In genomic region chr7:6958574-6958973, GRCm38 (mm10) we compare ENCODE assay signal across 24 mouse cellular contexts. TPM values are rescaled to one million over a fixed set of nuclear protein-coding genes. Genes with fewer than 3 reads are reported as not detected.
DNase-seq lines count a peak whose midpoint lies in the region; ATAC-seq and TF ChIP-seq lines count a peak whose summit lies in the region.
"Had no signal": no experiment of that assay in that cellular context is flagged by ENCODE, and none has a peak within 500 bp of the region (broad histone marks: within the 10 kb centered on the region; RNA-seq: fewer than 3 reads in every experiment).

No protein-coding gene starts in this region.

- no peak overlapping the region for H3K9ac ChIP-seq in intestine, postnatal 0 days (ENCODE audit: low read depth, low read length)
- H3K9ac ChIP-seq in intestine, embryonic 15.5 days: no peak overlapping the region
- H3K9ac ChIP-seq in ES-Bruce4 (ENCODE audit: low read depth, poor library complexity, severe bottlenecking): no peak overlapping the region
- no peak overlapping the region for H3K9ac ChIP-seq in ES-E14 (ENCODE audit: insufficient read depth, low read depth, low read length, poor library complexity, severe bottlenecking)
- no peak overlapping the region for H3K9ac ChIP-seq in stomach, postnatal 0 days (ENCODE audit: low read length)
- H3K9ac ChIP-seq in neural tube, embryonic 15.5 days (replicated peaks): no peak overlapping the region
- H3K9ac ChIP-seq: embryonic facial prominence, embryonic 15.5 days; forebrain, embryonic 15.5 days; heart, embryonic 12.5 days; hindbrain, embryonic 13.5 days had no signal

- no peaks in the 10 kb centered on the region for H3K27me3 ChIP-seq in intestine, postnatal 0 days (replicated peaks; ENCODE audit: control insufficient read depth, insufficient read depth, low read length)
- no peaks in the 10 kb centered on the region for H3K27me3 ChIP-seq in intestine, embryonic 15.5 days (replicated peaks)
- H3K27me3 ChIP-seq in ES-Bruce4 (ENCODE audit: control insufficient read depth, insufficient read depth, low read length, poor library complexity, severe bottlenecking): no peaks in the 10 kb centered on the region
- H3K27me3 ChIP-seq in stomach, postnatal 0 days (ENCODE audit: control insufficient read depth, insufficient read depth, low read length): no peaks in the 10 kb centered on the region
- H3K27me3 ChIP-seq in neural tube, embryonic 15.5 days (replicated peaks): no peaks in the 10 kb centered on the region
- H3K27me3 ChIP-seq: embryonic facial prominence, embryonic 15.5 days; forebrain, embryonic 15.5 days; heart, embryonic 12.5 days; hindbrain, embryonic 13.5 days had no signal

- H3K36me3 ChIP-seq in intestine, postnatal 0 days (ENCODE audit: control insufficient read depth, insufficient read depth): no peaks in the 10 kb centered on the region
- no peaks in the 10 kb centered on the region for H3K36me3 ChIP-seq in intestine, embryonic 15.5 days
- no peaks in the 10 kb centered on the region for H3K36me3 ChIP-seq in ES-Bruce4 (ENCODE audit: control insufficient read depth, insufficient read depth, low read length, poor library complexity, severe bottlenecking)
- H3K36me3 ChIP-seq in ES-E14 (ENCODE audit: control insufficient read depth, insufficient read depth, low read length, poor library complexity, severe bottlenecking): no peaks in the 10 kb centered on the region
- H3K36me3 ChIP-seq in stomach, postnatal 0 days (ENCODE audit: control insufficient read depth, insufficient read depth, low read length): no peaks in the 10 kb centered on the region
- peaks cover 13% of the 10 kb centered on the region; the same call in 1 of the 2 replicates for H3K36me3 ChIP-seq in neural tube, embryonic 15.5 days
- H3K36me3 ChIP-seq: embryonic facial prominence, embryonic 15.5 days; forebrain, embryonic 10.5 days; heart, embryonic 12.5 days had no signal

- no peak for ATAC-seq in intestine, postnatal 0 days
- ATAC-seq in intestine, embryonic 15.5 days: no peak
- no peak for ATAC-seq in stomach, postnatal 0 days (ENCODE audit: low FRiP score, low TSS enrichment)
- ATAC-seq in neural tube, embryonic 15.5 days (ENCODE audit: low FRiP score): no peak
- ATAC-seq: forebrain, embryonic 15.5 days; intestine, embryonic 16.5 days had no signal

- H3K9me3 ChIP-seq in intestine, postnatal 0 days (ENCODE audit: control insufficient read depth): no peaks in the 10 kb centered on the region
- H3K9me3 ChIP-seq in intestine, embryonic 15.5 days: no peaks in the 10 kb centered on the region
- no peaks in the 10 kb centered on the region for H3K9me3 ChIP-seq in ES-Bruce4 (replicated peaks; ENCODE audit: control insufficient read depth, insufficient read depth, low read length, poor library complexity, severe bottlenecking)
- H3K9me3 ChIP-seq in ES-E14 (ENCODE audit: control insufficient read depth, insufficient read depth, low read depth, low read length): no peaks in the 10 kb centered on the region
- no peaks in the 10 kb centered on the region for H3K9me3 ChIP-seq in stomach, postnatal 0 days (ENCODE audit: control insufficient read depth, low read length)
- no peaks in the 10 kb centered on the region; the same call in 1 of the 2 replicates for H3K9me3 ChIP-seq in neural tube, embryonic 15.5 days (replicated peaks)
- H3K9me3 ChIP-seq: embryonic facial prominence, embryonic 15.5 days had no signal

- no peak overlapping the region for H3K4me3 ChIP-seq in intestine, postnatal 0 days (ENCODE audit: low read depth, low read length)
- H3K4me3 ChIP-seq in intestine, embryonic 15.5 days (replicated peaks): no peak overlapping the region
- H3K4me3 ChIP-seq in ES-Bruce4 (ENCODE audit: low read depth, low read length) (no peak overlapping the region), ES-E14 (ENCODE audit: insufficient read depth in 1 of 2, low read depth in 1 of 2, low read length in 2 of 2, poor library complexity in 1 of 2, severe bottlenecking in 1 of 2) (no peak overlapping the region)
- no peak overlapping the region for H3K4me3 ChIP-seq in stomach, postnatal 0 days (ENCODE audit: low read depth, low read length)
- H3K4me3 ChIP-seq in neural tube, embryonic 15.5 days (replicated peaks): no peak overlapping the region
- H3K4me3 ChIP-seq: embryonic facial prominence, embryonic 15.5 days; erythroblast, embryonic 14.5 days; forebrain, embryonic 10.5 days; forebrain, embryonic 15.5 days; heart, embryonic 12.5 days; hindbrain, embryonic 13.5 days had no signal

- no peak for TF ChIP-seq EP300 in ES-Bruce4 (IDR thresholded peaks at IDR 0.05; ENCODE audit: insufficient read depth, low read depth, low read length)
- TF ChIP-seq EP300 in stomach, postnatal 0 days (optimal IDR thresholded peaks at IDR 0.05): no peak

- 90% methylated on average over 1 of the region's 1 CpGs for WGBS in intestine, postnatal 0 days
- WGBS in intestine, embryonic 15.5 days: 89% methylated on average over 1 of the region's 1 CpGs
- 83% methylated on average over 1 of the region's 1 CpGs for WGBS in stomach, postnatal 0 days
- WGBS in neural tube, embryonic 15.5 days: 89% methylated on average over 1 of the region's 1 CpGs

- in situ Hi-C loops in ES-E14 (cut with MboI; ENCODE audit: low sequenced_read_pairs in 2 of 2, unreplicated experiment in 2 of 2): no loop called here

- 0 out of 2 replicates have a peak, but pooled peaks have one; percentile 10 for TF ChIP-seq CTCF in intestine, postnatal 0 days (IDR thresholded peaks at IDR 0.05; ENCODE audit: low read depth)
- TF ChIP-seq CTCF in ES-Bruce4 (IDR thresholded peaks at IDR 0.05; ENCODE audit: low read depth, low read length): peak; percentile 49
- TF ChIP-seq CTCF in stomach, postnatal 0 days (IDR thresholded peaks at IDR 0.05; ENCODE audit: low read depth): peak; percentile 35

- H3K27ac ChIP-seq in intestine, postnatal 0 days (ENCODE audit: low read depth, low read length): no peak overlapping the region
- no peak overlapping the region for H3K27ac ChIP-seq in intestine, embryonic 15.5 days
- H3K27ac ChIP-seq in ES-Bruce4 (ENCODE audit: insufficient read depth, low read length): no peak overlapping the region
- no peak overlapping the region for H3K27ac ChIP-seq in ES-E14 (ENCODE audit: insufficient read depth, low read depth, low read length, poor library complexity, severe bottlenecking)
- H3K27ac ChIP-seq in stomach, postnatal 0 days (replicated peaks): no peak overlapping the region
- H3K27ac ChIP-seq in neural tube, embryonic 15.5 days (replicated peaks): no peak overlapping the region
- H3K27ac ChIP-seq: embryonic facial prominence, embryonic 15.5 days; forebrain, embryonic 10.5 days; forebrain, embryonic 15.5 days; hindbrain, embryonic 13.5 days had no signal

- no peak for DNase-seq in ES-E14 (ENCODE audit: low read depth, low spot score)
- no peak for DNase-seq in stomach, postnatal 0 days (ENCODE audit: low spot score)
- DNase-seq in gastrocnemius, adult 8-10 months (ENCODE audit: low spot score in 2 of 2): no peak
- DNase-seq: adrenal gland, adult 8-10 months; adrenal gland, postnatal 36 days; cerebellum, adult 2 months; cerebellum, postnatal 10 days; gastrocnemius, postnatal 14 days; heart, postnatal 4 days; kidney, adult 8-10 months had no signal

- no peaks in the 10 kb centered on the region for H3K4me1 ChIP-seq in intestine, postnatal 0 days (replicated peaks; ENCODE audit: control insufficient read depth, insufficient read depth, low read length)
- no peaks in the 10 kb centered on the region for H3K4me1 ChIP-seq in intestine, embryonic 15.5 days (replicated peaks)
- H3K4me1 ChIP-seq in ES-Bruce4 (ENCODE audit: control insufficient read depth, insufficient read depth, low read length): no peaks in the 10 kb centered on the region
- 0 out of 4 replicates have a peak, but pooled peaks cover 0 to 2% of the 10 kb centered on the region in 2 experiments for H3K4me1 ChIP-seq in ES-E14 (ENCODE audit: control insufficient read depth in 2 of 2, insufficient read depth in 2 of 2, low read length in 2 of 2, poor library complexity in 1 of 2)
- no peaks in the 10 kb centered on the region for H3K4me1 ChIP-seq in stomach, postnatal 0 days (replicated peaks; ENCODE audit: control insufficient read depth, insufficient read depth)
- no peaks in the 10 kb centered on the region for H3K4me1 ChIP-seq in neural tube, embryonic 15.5 days
- H3K4me1 ChIP-seq: embryonic facial prominence, embryonic 15.5 days; forebrain, embryonic 10.5 days; forebrain, embryonic 15.5 days; hindbrain, embryonic 13.5 days had no signal

- no peak overlapping the region for H3K4me2 ChIP-seq in intestine, postnatal 0 days (replicated peaks; ENCODE audit: low read depth)
- no peak overlapping the region for H3K4me2 ChIP-seq in intestine, embryonic 15.5 days (replicated peaks)
- H3K4me2 ChIP-seq in stomach, postnatal 0 days (replicated peaks; ENCODE audit: low read depth): no peak overlapping the region
- H3K4me2 ChIP-seq in neural tube, embryonic 15.5 days: no peak overlapping the region
- H3K4me2 ChIP-seq: embryonic facial prominence, embryonic 15.5 days; forebrain, embryonic 15.5 days; heart, embryonic 12.5 days; hindbrain, embryonic 13.5 days had no signal

- TF ChIP-seq POLR2A in ES-Bruce4 (IDR thresholded peaks at IDR 0.05; ENCODE audit: insufficient read depth, low read length): no peak

TF ChIP-seq in ES-E14, 5 proteins besides CTCF, POLR2A, EP300 and RAD21:
- peak; percentile 59; the same call in 1 of the 2 replicates for TF ChIP-seq ZC3H11A (IDR thresholded peaks at IDR 0.05; ENCODE audit: borderline replicate concordance, low read depth, low read length)
- no peak for TF ChIP-seq HCFC1 (IDR thresholded peaks at IDR 0.05; ENCODE audit: borderline replicate concordance, insufficient read depth, low read length)
TF ChIP-seq in ES-E14: peak in this region for 1.

RNA-seq across cellular contexts. Expression of gene Aurkc, which starts 36.5 kb away (rescaled TPM):
- polyA plus RNA-seq in intestine, postnatal 0 days (2015; fragmentation: Nextera tagmentation; extraction: Ambion mirVana): not detected in 2 replicates
- polyA plus RNA-seq in intestine, embryonic 15.5 days (2015; fragmentation: Nextera tagmentation; extraction: Ambion mirVana): not detected in 2 replicates
- 1.6 TPM in 1 of 2 replicates, not detected in the other for polyA plus RNA-seq in ES-Bruce4 (2011; ENCODE audit: insufficient read depth, insufficient read length, low read depth, missing spikeins)
- total RNA-seq in ES-E14 (2012; rRNA removed): 8.4 and 9.8 TPM in 2 replicates
- not detected in 2 replicates for polyA plus RNA-seq in stomach, postnatal 0 days (2015; fragmentation: Nextera tagmentation; extraction: Ambion mirVana)
- not detected for total RNA-seq in gastrocnemius, adult 8-10 months (2022)
- polyA plus RNA-seq in neural tube, embryonic 15.5 days (2015; fragmentation: Nextera tagmentation; extraction: Ambion mirVana): not detected in 2 replicates
- total RNA-seq: adrenal gland, adult 8-10 months; adrenal gland, postnatal 36 days; gastrocnemius, postnatal 14 days; heart, postnatal 4 days had no signal
- polyA plus RNA-seq: cerebellum, adult 2 months; embryonic facial prominence, embryonic 11.5 days; embryonic facial prominence, embryonic 15.5 days; erythroblast, embryonic 14.5 days; forebrain, embryonic 10.5 days; forebrain, embryonic 15.5 days; gonadal fat pad, adult 2 months; heart, embryonic 12.5 days; heart, embryonic 16.5 days; hindbrain, embryonic 13.5 days; intestine, embryonic 16.5 days had no signal
